Mouse (Mus musculus): ENCODE data around the gene Dock7. TPM values are rescaled to one million over a fixed set of nuclear protein-coding genes. Genes with fewer than 3 reads are reported as not detected.
A peak's percentile ranks its signal among the peaks of the same experiment; 100 is the strongest.

Dock7 gene
- total RNA-seq, 1 experiment from 2014 or later, result 22.9 TPM

DNA sequence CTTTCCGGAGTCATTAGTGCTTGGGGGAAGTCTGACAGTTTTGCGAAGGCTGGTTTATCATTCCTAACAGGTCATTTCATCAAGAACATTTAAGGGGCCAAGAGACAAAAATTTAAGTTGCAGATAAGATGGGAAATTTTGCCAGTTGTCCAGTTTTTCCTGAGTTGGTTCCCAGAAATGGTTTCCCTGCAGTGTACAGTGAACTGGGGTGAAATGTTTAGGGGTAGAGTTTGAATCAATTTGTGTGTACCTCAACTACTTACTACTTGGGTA lies 195.9 kb downstream of the Dock7 start:
- ATAC-seq (replicated peaks; ENCODE audit: insufficient number of reproducible peaks, low FRiP score, low TSS enrichment, poor library complexity, severe bottlenecking), result no peak

DNA sequence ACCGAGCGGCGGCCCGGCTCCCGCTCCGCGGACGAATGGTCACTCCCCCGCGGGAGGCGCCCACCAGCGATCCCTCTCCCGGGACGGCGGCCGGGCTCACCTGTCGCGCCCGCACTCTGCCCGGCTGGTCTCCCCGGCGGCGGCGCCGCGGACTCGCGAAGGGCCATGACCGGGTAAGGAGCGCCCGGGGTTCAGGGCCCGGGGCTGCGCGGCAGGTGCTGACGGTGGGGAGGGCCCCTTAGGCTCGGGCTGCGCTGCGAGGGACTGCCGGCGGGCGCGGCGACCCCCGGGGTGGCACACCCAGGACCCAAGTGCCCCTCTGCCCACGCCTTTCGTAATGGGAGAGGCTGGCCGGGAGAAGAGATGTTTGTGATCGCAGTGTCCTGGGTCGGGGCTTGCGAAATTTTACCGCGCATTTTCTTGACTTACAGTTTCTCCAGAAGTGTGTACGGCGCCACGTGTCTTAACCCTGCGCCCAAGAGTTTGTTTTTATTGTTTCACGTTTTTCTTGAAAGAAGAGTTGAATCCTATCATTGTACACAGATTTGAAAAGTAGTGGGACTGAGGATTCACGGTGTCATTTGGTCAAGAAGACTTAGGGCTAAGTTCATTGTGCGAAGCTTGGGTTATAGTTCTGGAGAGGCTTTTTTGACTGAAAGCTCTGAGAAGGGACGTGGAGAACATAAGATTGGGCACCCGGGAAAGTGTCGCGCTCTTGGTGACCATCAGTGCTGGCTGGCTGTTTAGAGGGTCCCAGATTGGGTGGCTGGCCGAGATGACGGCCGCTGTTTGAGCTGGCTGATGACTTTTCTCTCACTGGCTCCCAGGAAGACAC lies 196.4 kb downstream of the Dock7 start:
- no peak for ATAC-seq (replicated peaks; ENCODE audit: insufficient number of reproducible peaks, low FRiP score, low TSS enrichment, poor library complexity, severe bottlenecking)

DNA sequence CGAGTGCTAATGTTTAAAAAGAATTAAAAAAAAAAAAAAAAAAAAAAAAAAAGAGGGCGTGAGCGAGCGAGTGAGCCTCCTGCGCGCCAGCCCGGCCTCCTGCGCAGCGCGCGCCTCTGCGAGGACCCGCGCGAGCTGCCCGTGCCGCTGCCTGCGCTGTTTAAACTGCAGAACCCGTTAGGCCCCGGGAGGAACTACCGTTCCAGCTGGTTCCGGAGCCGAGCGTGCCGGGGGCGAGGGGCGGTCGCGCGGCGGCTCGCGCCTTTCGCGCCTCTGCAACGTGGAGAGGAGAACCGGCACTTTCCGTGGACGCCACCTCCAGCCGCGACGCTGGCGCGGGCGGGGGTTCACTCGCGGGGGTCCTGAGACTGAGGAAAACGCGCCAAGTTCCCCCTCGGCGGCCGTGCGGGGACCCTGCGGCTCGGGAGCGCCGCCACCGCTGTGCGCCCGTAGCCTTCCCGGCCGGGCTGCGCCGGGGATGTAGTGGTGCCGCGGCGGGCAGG lies 197.1 kb downstream of the Dock7 start, which contains the start of gene Usp1:
Gene Usp1 (plus strand): TSS at position 243 of the 503 bp plus-strand sequence.
- peak; percentile 3; the same call in 1 of the 2 replicates for ATAC-seq (replicated peaks; ENCODE audit: insufficient number of reproducible peaks, low FRiP score, low TSS enrichment, poor library complexity, severe bottlenecking)

DNA sequence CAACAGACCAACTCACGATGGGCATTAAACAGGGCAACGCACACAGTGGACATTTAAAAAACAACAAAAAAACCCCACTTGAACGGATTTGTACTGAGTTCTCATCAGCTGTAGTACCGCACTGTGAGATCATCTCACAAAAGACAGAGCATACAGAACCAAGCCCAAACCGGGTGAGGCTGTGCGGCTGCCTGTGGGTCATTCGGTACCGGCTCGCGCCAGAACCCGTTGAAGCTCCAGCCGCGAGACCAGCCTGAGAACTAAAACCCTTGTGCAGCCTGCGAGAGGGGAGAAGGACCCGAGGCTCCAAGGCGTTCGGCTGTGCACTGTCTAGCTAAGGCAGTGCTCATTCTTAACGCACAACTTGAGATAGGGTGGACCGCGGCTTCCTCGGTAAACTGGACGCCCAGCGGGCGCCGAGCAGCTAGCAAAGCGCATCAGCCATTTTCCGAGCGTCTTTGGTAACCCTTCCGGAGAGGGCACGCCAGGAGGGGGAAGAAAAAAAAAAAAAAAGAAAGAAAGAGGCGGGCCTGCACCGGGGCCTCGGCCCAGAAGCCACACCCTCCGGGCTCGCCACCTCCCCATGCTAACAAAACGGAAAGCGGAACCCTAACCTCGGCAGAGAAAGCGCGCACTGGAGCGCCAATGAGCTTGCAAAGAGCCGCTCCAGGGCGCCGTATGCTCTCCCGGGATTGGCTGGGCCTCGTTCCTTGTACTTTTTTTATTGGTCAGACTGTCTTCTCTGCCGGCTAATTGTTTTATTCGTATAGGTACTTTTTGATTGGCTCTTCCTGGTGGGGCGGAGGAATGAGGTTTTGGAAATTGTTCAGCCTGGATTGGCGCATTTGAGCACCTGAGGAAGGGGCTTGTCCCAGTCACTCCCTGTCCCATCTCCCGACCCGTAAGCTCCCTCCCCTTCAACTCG lies 197.8 kb downstream of the Dock7 start:
- ATAC-seq (replicated peaks; ENCODE audit: insufficient number of reproducible peaks, low FRiP score, low TSS enrichment, poor library complexity, severe bottlenecking), result peak; percentile 87

DNA sequence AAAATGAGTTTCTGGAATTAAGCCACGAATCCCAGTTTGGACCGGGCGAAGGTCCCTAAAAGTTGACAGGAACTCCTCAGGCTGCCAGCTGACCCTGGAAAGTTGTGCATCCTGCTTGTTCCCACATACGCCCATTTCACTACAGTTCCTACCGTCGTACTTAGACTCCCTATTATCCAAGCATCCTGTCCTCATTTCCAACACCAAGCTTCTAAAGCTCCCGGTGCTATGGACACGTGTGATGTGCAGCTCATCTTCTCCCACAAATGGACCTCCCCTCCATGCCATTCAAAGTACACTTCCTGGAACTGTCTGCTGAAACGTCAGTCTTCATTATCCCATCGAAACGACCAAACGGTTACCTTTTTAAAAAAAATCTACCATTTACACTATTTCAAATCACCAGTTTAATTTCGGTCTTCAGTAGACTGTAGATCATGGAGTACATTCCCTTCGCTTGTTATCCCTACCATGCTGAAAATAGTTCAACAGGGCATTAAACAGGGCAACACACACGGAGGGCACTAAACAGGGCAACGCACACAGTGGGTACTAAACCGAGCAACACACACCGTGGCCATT lies 198.6 kb downstream of the Dock7 start:
- ATAC-seq (replicated peaks; ENCODE audit: insufficient number of reproducible peaks, low FRiP score, low TSS enrichment, poor library complexity, severe bottlenecking), result no peak

DNA sequence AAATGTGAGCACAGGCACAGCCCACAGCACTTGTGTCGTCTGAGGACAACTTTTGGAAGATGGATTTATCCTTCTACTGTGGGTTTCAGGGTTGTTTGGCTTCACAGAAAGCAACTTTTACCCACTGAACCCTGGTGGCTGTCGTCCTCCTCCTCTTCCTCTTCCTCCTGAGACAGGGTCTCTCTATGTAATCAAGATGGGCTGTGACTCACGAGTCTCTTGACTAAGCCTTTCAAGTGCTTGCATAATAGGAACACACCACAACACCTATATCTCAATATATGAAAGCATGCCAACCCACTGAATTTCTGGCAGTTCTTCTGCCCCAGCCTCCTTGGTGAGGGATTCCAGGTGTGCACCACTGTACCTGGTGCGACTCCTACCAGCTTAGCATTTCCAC lies 199.8 kb downstream of the Dock7 start:
- no peak for ATAC-seq (replicated peaks; ENCODE audit: insufficient number of reproducible peaks, low FRiP score, low TSS enrichment, poor library complexity, severe bottlenecking)

DNA sequence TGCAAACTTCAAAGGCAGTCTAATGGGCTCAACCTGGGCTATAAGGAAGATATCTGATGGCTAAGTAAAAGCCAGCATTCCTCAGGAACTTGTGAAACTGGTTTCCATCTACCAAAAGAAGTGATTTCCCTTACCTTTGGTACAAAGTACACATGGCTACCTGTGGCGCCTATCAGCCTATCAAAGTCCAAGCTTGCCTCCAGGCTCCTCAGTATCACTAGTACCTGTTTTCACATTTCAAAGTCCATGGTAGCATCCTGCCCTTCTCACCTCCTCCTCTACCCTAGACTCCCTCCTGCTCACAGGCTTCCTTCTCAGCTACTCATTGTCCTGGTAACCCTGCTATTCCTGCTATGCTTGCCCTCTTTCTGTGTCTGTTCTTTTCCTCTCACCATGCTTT lies 202.5 kb downstream of the Dock7 start:
- ATAC-seq (replicated peaks; ENCODE audit: insufficient number of reproducible peaks, low FRiP score, low TSS enrichment, poor library complexity, severe bottlenecking), result no peak

DNA sequence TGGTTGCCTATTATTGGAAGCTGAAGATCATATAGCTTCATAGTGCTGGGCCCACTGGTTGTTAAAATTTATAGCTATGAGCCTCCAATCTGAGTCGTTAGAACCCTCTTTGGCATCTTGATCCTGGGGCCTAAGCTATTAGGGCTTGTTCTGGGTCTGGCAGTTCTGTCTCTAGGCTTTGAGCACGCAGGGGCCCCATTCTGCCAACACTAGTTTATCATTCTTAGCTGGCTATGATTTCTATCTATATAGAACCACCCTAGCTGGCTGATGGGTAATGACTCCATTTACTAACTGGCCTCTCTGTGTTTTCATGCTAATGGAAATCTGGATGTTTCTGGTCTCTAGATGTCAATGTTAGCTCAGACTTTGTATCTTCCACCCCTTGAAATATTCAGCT lies 203.0 kb downstream of the Dock7 start:
- no peak for ATAC-seq (replicated peaks; ENCODE audit: insufficient number of reproducible peaks, low FRiP score, low TSS enrichment, poor library complexity, severe bottlenecking)

DNA sequence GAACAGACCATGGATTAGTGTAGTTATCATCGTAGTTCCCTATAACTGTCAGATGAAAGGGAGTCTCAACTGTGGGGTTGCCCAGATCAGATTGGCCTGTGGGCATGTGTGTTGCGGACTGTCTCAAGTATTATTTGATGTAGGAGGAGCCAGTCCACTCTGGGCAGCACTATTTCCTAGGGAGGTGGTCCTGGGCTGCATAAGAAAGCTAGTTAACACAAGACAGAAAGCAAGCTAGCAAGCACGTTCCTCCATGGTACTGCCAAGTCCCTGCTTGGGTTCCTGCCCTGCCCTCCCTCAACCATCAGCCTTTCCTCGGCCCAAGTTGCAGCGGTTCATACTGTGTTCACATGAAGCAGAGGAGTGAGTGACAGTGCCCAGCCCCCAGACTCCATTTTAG lies 210.5 kb downstream of the Dock7 start:
- ATAC-seq (replicated peaks; ENCODE audit: insufficient number of reproducible peaks, low FRiP score, low TSS enrichment, poor library complexity, severe bottlenecking), result no peak

DNA sequence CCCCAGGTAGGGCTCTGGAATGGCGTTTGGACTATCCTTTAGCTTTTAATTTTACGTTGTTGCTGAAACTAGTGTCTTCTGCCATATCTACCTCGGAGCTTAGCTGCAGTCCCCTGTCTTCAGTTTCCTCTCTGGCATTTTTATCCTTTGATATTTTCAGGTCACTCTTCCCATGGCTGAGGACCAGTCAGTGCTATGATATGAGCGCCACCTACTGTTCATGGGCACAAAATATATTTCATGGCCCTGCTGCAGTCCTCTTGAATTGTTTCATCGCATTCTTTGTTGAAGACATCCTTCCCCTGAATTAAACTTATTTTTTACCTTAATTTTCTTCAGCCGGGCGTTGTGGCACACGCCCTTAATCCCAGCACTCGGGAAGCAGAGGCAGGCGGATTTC lies 233.6 kb downstream of the Dock7 start:
- no peak for ATAC-seq (replicated peaks; ENCODE audit: insufficient number of reproducible peaks, low FRiP score, low TSS enrichment, poor library complexity, severe bottlenecking)

Other genes starting within 250 kb of the Dock7 start
- 66.1 to 76.2 TPM (median 71.5 TPM) in 3 replicates for gene Usp1, start 197.1 kb downstream of the Dock7 start, total RNA-seq (2017)
- 0.19 to 2.2 TPM in 2 of 3 replicates, not detected in the other for gene Angptl3, start 90.0 kb downstream of the Dock7 start, total RNA-seq (2017)
- 25.5 to 31.3 TPM (median 30.3 TPM) in 3 replicates for gene Atg4c, start 73.0 kb upstream of the Dock7 start, total RNA-seq (2017)
- 1.0 to 3.3 TPM (median 2.3 TPM) in 3 replicates for gene Gm12689, start 175.0 kb upstream of the Dock7 start, total RNA-seq (2017)

Measured in monocyte, adult 5-6 weeks (primary cell).